Mouse (Mus musculus) G1E (cell line): ENCODE measurements around the gene Fxyd3. TPM values are rescaled to one million over a fixed set of nuclear protein-coding genes. Genes with fewer than 3 reads are reported as not detected.
A peak's percentile ranks its signal among the peaks of the same experiment; 100 is the strongest.

ENCODE experiments used
- ATAC-seq: 2 replicates; pipeline ENCODE4 v1.8.0; 2016; ENCODE audit warnings: mild to moderate bottlenecking; ENCODE audit not compliant: insufficient number of reproducible peaks, poor library complexity, low FRiP score, severe bottlenecking; ENCODE audit errors: extremely low read depth
- DNase-seq: peaks from one replicate; pipeline ENCODE4 v3.0.0; 2012; ENCODE audit warnings: low spot score
- H3K27me3 ChIP-seq: 2 replicates; pipeline ENCODE4 v1.6.1; 2012; ENCODE audit warnings: mild to moderate bottlenecking, low read length, inconsistent platforms; ENCODE audit not compliant: insufficient read depth
- H3K36me3 ChIP-seq: replicated peaks from 2 replicates; pipeline ENCODE3; 2012; ENCODE audit warnings: mild to moderate bottlenecking, inconsistent platforms
- H3K4me1 ChIP-seq: 2 replicates; pipeline ENCODE4 v1.6.1; 2012; ENCODE audit warnings: low read depth, low read length, inconsistent platforms, mixed read lengths; ENCODE audit not compliant: insufficient read depth
- H3K4me3 ChIP-seq: 2 replicates; pipeline ENCODE4 v1.5.1; 2012; ENCODE audit warnings: low read depth, mild to moderate bottlenecking, inconsistent platforms, low read length, moderate library complexity, mixed read lengths
- H3K9me3 ChIP-seq: replicated peaks from 2 replicates; pipeline ENCODE4 v1.6.1; 2012; ENCODE audit warnings: inconsistent platforms
- CTCF ChIP-seq: IDR thresholded peaks from 2 replicates; pipeline ENCODE4 v1.5.1; 2012; ENCODE audit warnings: low read depth, low read length, inconsistent platforms, mixed read lengths
- GATA1 ChIP-seq: IDR thresholded peaks from 2 replicates; pipeline ENCODE4 v1.6.1; 2012; ENCODE audit warnings: borderline replicate concordance, low read length, inconsistent platforms, mixed read lengths
- GATA2 ChIP-seq: IDR thresholded peaks from 2 replicates; pipeline ENCODE4 v1.6.1; 2012; ENCODE audit warnings: low read depth, low read length, inconsistent platforms, borderline replicate concordance
- POLR2AphosphoS5 ChIP-seq: IDR thresholded peaks from 2 replicates; pipeline ENCODE4 v1.6.1; 2012; ENCODE audit warnings: low read depth, low read length, inconsistent platforms; ENCODE audit not compliant: insufficient replicate concordance
- TAL1 ChIP-seq: conservative IDR thresholded peaks from 2 replicates; pipeline ENCODE4 v1.6.1; 2012; ENCODE audit warnings: low read depth, low read length, inconsistent platforms, mixed read lengths
- polyA plus RNA-seq: library from polyadenylated mRNA; stranded (reverse); fragments of >175 nt; gene quantifications from 2 replicates; pipeline ENCODE4 v1.2.3, GENCODE M21; 2012
- total RNA-seq, 2 experiments: library from RNA; stranded (forward) in 1 of 2; stranded (reverse) in 1 of 2; fragments of 200-1000 nt in 1 of 2; fragments of >200 nt in 1 of 2; fragmentation: Nextera tagmentation in 1 of 2; gene quantifications; 2 replicates each; pipeline ENCODE4 v1.2.3; 2014 to 2017

Gene Fxyd3
- total and polyA plus RNA-seq, 3 experiments: 0.16 TPM; not detected in 2

DNA sequence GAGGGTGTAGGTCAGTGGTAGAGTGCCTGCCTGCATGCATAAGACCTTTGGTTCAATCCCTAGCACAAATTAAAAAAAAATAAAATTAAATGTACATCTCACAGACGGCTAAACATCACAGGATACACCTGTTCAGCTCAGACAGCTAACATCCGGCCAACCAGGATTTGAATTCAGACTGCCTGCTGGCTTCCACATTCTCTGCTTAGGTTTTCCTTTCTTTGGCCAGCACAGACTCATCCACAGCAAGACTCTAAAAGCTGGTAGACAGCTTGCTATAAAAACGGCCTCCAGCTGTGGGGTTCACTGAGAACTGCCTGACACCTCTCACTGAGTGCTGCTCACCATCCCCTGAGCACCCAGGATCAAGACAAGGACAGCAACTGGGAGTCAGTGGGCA, 29.7 kb upstream of the Fxyd3 start:
- Histone ChIP-seq H3K36me3 (no peaks in the 10 kb centered on the region), H3K4me3 (no peak overlapping the region), H3K4me1 (no peaks in the 10 kb centered on the region), H3K27me3 (peaks cover 4% of the 10 kb centered on the region; the same call in 1 of the 2 replicates), H3K9me3 (peaks cover 46% of the 10 kb centered on the region)
- TF ChIP-seq TAL1: no peak
- TF ChIP-seq GATA2: no peak
- TF ChIP-seq GATA1: no peak
- no peak for TF ChIP-seq POLR2AphosphoS5
- no peak for TF ChIP-seq CTCF
- no peak for ATAC-seq
- no peak for DNase-seq

DNA sequence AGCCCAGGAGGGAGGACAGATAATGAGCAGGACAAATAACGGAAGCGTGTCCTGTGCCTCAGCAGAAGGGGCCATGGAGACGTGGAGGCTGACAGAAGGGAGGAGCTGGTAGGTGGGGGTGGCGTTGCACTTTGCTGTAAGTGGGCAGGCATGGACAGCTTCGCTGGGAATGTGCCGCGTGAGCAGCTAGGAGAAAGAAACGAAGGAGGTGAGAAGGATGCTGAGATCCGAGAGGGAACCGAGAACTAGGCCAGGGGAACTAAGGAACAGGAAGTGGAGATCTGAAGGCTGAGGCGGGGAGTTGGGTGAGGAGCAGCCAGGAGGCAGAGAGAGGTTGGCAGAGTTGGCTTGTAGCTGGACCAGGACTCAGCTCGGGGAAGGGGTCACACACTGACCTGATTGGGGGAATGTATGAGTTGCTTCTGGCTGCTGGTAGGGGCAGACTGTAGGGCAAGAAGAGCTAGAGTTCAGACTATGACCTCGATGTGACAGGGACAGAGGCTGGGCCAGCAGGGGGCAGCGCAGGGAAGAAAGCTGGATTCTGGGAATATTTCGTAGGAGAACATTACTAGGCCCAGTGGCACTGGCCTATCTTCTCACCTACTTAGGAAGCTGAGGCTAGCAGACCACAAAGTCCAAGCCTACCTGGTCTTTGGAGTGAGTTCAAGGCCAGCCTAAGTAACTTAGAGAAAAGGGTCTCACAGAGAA, 28.7 kb upstream of the Fxyd3 start:
- no peak for TF ChIP-seq TAL1
- no peak for TF ChIP-seq POLR2AphosphoS5
- no peak for TF ChIP-seq CTCF
- no peak for TF ChIP-seq GATA1
- TF ChIP-seq GATA2: no peak

DNA sequence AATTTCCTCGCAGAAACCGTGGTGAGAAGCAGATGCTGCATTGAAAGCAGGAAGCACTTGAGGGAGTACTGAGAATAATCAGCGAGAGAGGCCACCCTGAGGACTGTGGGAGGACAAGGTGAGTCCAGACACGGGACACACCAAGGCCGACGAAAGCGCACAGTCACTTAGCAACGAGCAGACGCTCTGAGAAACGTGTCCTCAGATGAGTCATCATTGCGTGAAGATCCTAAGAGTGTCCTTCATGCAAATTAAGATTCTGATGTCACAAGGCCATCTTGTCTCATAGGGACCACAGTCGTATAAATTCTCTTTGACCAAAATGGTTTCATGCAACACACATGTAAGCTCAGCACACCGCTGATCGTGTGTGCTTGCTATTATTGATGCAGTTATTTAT, 24.3 kb upstream of the Fxyd3 start:
- ATAC-seq: no peak
- H3K4me1 ChIP-seq: no peaks in the 10 kb centered on the region
- DNase-seq: no peak

More for the DNA sequence above, 28.7 kb upstream of the Fxyd3 start:
- H3K4me3 ChIP-seq: no peak overlapping the region
- no peak for DNase-seq
- H3K4me1 ChIP-seq: no peaks in the 10 kb centered on the region
- peaks cover 39% of the 10 kb centered on the region for H3K9me3 ChIP-seq
- no peaks in the 10 kb centered on the region for H3K36me3 ChIP-seq
- no peak for ATAC-seq
- H3K27me3 ChIP-seq: peaks cover 4% of the 10 kb centered on the region; the same call in 1 of the 2 replicates

DNA sequence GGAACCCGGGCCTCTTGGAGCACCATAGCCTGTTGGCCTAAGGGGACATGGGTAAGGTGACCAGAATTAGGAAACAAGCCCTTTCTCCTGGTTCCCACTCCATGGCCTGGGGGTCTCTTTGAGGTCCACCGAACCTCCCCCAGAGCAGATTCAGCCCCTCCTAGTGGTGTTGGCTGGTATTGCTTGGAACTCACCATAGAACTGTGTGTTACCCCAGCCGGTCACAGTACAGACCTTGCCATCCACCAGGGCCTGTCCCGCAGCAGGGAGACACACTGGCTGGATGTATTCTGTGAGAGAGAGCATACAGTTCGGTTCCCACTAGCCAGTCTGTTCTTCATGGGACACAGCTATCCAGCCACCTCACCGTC, 23.1 kb upstream of the Fxyd3 start:
- ATAC-seq: no peak
- no peak for TF ChIP-seq TAL1
- TF ChIP-seq CTCF: 0 out of 2 replicates have a peak, but pooled peaks have one; percentile 7
- H3K36me3 ChIP-seq: no peaks in the 10 kb centered on the region

More for the DNA sequence above, 24.3 kb upstream of the Fxyd3 start:
- Histone ChIP-seq H3K9me3 (peaks cover 36% of the 10 kb centered on the region), H3K36me3 (no peaks in the 10 kb centered on the region), H3K27me3 (peaks cover 4% of the 10 kb centered on the region; the same call in 1 of the 2 replicates), H3K4me3 (no peak overlapping the region)
- TF ChIP-seq GATA1 (no peak), TAL1 (no peak)

DNA sequence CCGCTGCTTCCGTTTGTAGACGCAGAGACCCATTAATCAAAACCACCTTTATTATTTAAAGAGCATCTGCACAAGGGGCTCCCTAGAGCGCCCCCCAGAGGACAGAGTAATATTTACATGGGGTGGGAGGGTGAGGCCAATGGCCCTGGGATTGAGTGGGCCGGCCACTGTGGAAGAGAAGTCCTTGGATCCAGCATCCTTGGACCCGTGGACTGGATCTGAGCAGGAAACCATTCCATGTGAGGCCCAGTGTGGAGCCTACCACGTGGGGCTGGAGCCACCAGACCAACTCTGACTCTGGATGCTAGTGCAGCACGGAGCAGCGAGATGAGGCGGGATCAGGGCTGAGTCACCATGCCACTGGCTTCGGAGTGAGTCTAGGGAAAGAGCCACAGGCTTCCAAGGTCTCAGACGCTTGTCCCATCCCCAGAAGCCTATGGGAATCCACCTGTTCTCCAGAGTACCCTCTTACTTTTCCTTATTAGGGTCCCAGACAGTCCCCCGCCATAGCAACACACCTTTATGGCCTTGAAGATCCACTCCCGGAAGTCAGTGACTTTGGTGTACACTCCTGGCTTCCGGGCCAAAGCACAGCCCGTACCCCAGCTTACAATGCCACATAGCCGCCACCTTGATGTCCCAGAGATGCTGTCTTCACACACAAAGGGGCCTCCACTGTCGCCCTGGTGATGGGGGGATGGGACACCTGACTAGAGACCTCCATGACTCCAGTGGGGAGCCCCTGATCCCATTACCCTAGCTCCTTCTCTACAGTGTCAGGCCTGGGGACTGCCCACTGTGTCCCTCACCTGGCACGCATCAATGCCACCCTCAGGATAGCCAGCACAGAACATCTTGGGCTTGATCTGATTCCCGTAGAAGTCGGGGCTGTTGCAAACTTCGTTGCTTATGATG, 22.4 kb upstream of the Fxyd3 start:
- no peak overlapping the region for H3K4me3 ChIP-seq
- DNase-seq (no peak), ATAC-seq (no peak)
- no peak for TF ChIP-seq CTCF
- no peak for TF ChIP-seq TAL1
- no peak for TF ChIP-seq POLR2AphosphoS5
- no peak for TF ChIP-seq GATA1
- no peak for TF ChIP-seq GATA2
- H3K27me3 ChIP-seq: peaks cover 4% of the 10 kb centered on the region; the same call in 1 of the 2 replicates
- peaks cover 33% of the 10 kb centered on the region for H3K9me3 ChIP-seq
- no peaks in the 10 kb centered on the region for H3K4me1 ChIP-seq
- H3K36me3 ChIP-seq: no peaks in the 10 kb centered on the region

More for the DNA sequence above, 23.1 kb upstream of the Fxyd3 start:
- H3K27me3 ChIP-seq: peaks cover 4% of the 10 kb centered on the region; the same call in 1 of the 2 replicates
- H3K4me3 ChIP-seq: no peak overlapping the region
- DNase-seq: no peak
- H3K4me1 ChIP-seq: no peaks in the 10 kb centered on the region
- H3K9me3 ChIP-seq: peaks cover 33% of the 10 kb centered on the region

DNA sequence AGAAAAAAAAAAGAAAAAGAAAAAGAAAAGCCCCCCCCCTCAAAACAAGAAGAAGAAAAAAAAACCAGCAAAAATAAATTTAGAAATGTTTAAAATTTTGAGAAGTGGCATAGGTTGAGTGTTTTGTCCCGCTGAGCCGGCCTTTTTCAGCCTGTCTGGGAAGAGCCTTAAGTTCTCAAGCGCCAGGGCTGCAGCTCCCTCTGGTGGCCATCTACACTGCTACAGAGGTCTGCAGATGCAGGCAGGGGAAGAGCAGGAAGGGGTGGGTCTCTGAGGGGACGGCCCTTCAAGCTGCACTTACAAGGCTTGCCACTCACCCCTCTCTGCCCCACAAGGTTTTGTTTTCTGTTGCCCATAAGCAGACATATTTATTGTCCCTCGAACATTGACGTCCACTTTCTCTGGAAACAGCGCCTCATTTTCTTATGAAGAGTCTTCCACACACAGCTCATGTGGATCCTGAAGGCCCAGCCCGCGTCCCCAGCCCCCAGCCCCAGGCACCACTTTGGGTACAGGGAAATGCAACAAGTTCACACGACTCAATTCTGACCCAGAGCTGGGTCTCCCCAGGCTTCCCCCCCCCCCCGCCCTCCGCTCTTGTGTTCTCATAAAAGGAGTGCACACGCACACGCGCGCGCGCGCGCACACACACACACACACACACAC, 21.2 kb upstream of the Fxyd3 start:
- Histone ChIP-seq H3K27me3 (peaks cover 2% of the 10 kb centered on the region; the same call in 1 of the 2 replicates), H3K9me3 (peaks cover 27% of the 10 kb centered on the region), H3K4me1 (no peaks in the 10 kb centered on the region), H3K4me3 (no peak overlapping the region), H3K36me3 (no peaks in the 10 kb centered on the region)
- ATAC-seq (no peak), DNase-seq (peak; percentile 47)
- no peak for TF ChIP-seq GATA2
- TF ChIP-seq CTCF: 0 out of 2 replicates have a peak, but pooled peaks have one; percentile 19
- TF ChIP-seq TAL1: no peak
